Mouse (Mus musculus) erythroid progenitor cell, adult 5-6 weeks (primary cell): ENCODE data around the gene Cpm. TPM values are rescaled to one million over a fixed set of nuclear protein-coding genes. Genes with fewer than 3 reads are reported as not detected.
"Not testable (repeated sequence)": the region's sequence is repeated elsewhere in the genome, so short reads cannot be mapped to it uniquely, and the experiment has no call there.

Experiments used
- ATAC-seq: replicated peaks from 2 replicates; pipeline ENCODE4 v1.8.0; 2016; ENCODE audit warnings: moderate number of reproducible peaks, mild to moderate bottlenecking, moderate TSS enrichment, inconsistent platforms; ENCODE audit not compliant: poor library complexity, low FRiP score, severe bottlenecking
- total RNA-seq, 2 experiments: library from RNA; stranded (forward) in 1 of 2; stranded (reverse) in 1 of 2; fragments of 150-400 nt in 1 of 2; fragments of 186-747, 209-891 nt in 1 of 2; gene quantifications; 2 replicates each; pipeline versions ENCODE4 v1.2.3 to v1.2.4; 2015 to 2017; ENCODE audit warnings: low replicate concordance in 2 of 2

Cpm gene
- total RNA-seq, 2 experiments from 2014 or later, result 5.4 to 9.6 TPM

DNA sequence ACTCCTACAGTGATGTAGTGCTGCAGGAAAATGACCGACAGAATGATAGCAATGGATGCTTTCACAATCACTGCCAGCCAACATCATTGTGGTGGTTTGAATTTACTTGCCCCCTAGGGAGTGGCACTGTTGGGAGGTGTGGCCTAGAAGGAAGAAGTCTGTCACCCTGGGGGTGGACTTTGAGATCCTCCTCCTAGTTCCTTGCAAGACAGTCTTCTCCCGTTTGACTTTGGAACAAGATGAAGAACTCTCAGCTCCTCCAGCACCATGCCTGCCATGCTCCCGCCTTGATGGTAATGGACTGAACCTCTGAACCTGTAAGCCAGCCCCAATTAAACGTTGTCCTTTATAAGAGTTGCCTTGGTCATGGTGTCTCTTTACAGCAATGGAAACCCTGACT is 12.5 kb upstream of the Cpm start:
- ATAC-seq, result not testable (repeated sequence)

- no peak for ATAC-seq
Observed at GRCm38 (mm10) chr10:117617568-117618345, 11.5 kb upstream of the Cpm start.

- no peak for ATAC-seq
Observed at GRCm38 (mm10) chr10:117619041-117619861, 10.0 kb upstream of the Cpm start.

- no peak for ATAC-seq
Observed at GRCm38 (mm10) chr10:117619862-117620179, 9.5 kb upstream of the Cpm start.

GRCm38 (mm10) chr10:117620530-117620929 is 8.8 kb upstream of the Cpm start:
- no peak for ATAC-seq

- no peak for ATAC-seq
Observed at GRCm38 (mm10) chr10:117620934-117621501, 8.3 kb upstream of the Cpm start.

GRCm38 (mm10) chr10:117621616-117622533 is 7.4 kb upstream of the Cpm start:
- no peak for ATAC-seq

DNA sequence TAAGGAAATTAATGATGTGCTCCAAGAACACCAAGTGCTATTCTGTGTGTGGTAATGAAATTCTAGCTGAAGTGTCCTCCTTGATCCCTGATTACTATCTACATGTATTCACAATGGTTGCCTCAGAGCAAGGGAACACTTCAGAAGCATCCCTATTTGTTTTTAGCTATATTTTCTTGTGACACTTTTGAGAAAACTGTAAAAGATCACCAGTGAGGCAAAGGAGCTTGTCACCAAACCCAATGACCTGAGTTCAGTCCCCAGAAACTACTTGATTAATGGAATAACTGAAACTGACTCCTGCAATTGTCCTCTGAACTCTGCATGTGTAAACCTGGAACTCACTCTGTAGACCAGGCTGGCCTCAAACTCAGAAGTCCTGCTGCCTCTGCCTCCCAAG is 5.9 kb upstream of the Cpm start:
- no peak for ATAC-seq

DNA sequence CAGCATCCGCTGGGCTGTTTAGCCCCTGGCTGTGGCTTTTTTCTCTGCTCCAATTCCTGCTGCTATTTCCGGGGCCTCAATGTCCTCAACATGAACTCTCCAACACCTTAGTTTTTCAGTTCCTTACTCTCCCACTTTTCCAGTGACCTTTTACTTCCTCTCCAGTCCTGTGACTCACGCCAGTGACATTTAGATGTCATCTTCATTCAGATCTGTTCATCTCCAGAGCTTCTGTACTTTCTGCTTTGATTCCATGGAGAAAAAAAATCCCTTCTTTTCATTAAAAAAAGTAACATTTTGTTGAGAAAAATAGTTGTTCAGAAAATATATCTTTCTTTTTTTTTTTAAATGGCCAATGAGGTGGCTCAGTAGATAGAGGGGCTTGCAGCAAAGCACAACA is 5.1 kb upstream of the Cpm start:
- no peak for ATAC-seq

DNA sequence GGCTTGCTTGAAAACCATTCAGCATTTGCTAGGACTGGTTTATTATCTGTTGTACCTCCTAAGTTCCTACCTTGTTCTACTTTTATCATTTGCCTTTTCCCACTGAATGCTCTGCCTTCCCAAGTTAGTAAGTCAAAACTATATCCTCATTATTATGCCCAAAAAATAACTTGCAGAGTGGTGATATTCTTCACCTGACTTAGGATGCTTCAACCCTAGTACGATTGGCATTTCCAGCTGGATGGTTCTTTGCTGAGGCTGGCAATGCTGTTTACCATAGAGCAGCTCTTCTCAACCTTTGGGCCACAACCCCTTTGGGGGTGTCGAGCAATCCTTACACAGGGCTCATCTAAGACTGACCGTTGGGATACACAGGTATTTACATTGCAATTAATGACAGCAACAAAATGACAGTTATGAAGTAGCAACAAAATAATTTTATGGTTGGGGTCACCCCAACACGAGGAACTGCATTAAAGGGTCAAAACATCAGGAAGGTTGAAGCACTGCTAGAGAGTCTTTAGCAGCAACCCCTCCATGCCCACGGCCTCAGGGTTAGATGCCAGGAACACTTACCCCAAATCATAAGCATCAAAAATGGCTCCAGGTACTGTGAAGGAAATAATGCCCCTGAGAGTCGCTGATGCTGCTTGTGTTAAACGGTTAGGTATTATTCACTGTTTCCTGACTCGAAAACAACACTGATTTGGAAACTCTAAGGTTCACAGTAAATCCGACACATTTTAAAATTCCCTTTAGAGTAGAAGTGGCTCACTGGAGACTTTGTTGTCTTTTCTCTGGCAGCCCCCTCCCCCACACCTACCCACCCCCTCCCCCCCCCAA is 4.4 kb upstream of the Cpm start:
- no peak for ATAC-seq

DNA sequence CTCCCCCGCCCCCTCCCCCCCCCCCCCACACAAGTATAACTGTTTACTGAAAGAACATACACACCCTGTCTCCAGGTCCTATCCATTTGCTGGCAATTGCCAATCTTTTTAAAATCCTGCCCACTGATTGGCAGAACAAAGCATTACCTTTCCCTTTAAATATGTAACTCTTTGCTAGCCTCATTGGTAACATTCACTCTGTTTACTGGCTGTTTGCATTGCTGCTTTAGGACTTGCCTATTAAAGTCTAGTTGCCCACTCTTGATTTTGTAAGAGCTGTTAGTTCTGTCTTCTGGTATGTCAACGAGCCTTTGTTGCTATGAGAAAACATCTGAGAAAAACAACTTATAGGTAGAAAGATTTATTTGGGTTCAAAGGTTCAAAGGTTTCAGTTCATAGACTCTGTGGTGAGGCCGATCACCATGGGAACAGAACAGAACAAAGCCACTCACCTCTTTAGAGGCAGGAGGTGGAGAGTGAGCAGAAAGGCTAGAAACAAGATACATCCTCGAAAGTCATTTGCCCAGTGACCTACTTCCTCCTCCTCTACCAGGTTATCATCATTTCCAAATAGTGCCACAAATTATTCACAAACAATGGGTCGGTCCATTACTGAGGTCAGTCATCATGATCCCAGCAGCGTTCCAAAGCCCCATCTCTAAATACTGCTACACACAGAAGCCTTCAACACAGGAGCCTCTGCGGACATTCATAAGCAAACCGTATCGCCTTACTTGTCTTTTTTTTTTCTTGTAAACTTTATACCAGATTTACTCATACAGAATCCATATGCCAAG is 3.6 kb upstream of the Cpm start:
- ATAC-seq, result no peak

- no peak for ATAC-seq
Observed at GRCm38 (mm10) chr10:117626297-117626613, 3.0 kb upstream of the Cpm start.

GRCm38 (mm10) chr10:117626840-117627615 is 2.3 kb upstream of the Cpm start:
- ATAC-seq, result no peak

- no peak for ATAC-seq
Observed at GRCm38 (mm10) chr10:117627616-117627930, 1.7 kb upstream of the Cpm start.

DNA sequence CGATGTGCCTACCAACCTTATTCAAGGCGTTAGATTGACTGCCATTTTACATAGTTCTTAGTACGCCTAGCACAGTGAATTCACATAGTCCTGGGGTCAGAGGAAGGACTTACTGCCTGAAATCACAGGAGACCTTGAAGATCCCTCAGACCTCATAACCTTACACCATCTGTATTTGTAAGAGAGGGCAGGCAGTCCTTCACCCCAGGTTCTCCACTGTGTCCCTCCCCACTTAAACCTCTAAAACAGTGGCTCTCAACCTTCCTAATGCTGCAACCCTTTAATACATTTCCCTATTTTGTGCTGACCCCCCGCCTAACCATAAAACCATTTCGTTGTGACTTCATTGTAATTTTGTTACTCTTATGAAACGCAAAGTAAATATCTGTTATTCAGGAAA is 1.4 kb upstream of the Cpm start:
- ATAC-seq, result no peak

DNA sequence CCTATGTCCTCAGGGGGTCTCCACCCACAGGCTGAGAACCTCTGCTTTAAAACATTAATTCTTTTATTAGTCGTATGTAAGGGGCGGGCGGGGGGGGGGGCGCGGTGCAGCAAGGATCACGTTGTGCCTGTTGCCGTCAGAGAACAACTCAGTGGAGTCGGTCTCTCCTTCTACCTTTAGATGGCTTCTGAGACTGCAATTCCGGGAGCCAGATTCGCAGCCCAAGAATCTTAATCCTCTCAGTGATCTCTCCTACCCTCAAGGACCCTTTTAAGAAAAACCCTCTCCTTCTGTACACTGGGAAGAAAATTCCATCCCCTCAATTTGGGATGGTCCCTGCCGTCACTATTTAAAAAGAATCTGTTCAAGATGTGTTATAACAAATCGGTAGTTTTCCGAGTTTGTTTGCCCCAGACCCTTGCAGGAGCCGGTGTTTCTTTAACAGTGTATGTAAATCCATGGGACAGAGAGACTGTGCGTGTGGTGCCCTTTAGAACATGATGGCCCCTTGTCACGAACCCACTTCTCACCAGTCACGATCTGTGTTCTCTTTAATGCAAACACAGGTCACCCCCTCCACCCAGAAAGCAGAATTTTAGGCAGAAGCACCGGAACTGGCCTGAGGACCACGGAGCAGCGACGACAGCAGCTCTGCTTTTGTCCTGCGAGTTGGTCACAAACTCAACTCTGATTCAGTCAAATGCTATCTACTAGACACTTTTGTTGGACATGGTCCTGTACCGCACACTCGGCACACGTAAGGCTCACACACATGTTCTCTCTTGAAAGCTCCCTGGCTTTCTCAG is 734 bp upstream of the Cpm start:
- no peak for ATAC-seq

- no peak for ATAC-seq
Observed at GRCm38 (mm10) chr10:117630176-117630575, 876 bp downstream of the Cpm start.
